Mouse (Mus musculus): Measurements from ENCODE around the gene Agbl1.

- TF ChIP-seq MAFK (IDR thresholded peaks at IDR 0.05; ENCODE audit: insufficient read depth, low read depth, low read length) = no peak
- TF ChIP-seq HCFC1 (IDR thresholded peaks at IDR 0.05; ENCODE audit: borderline replicate concordance, insufficient read depth, low read length) = no peak
Observed at GRCm38 (mm10) chr7:76551860-76552259, 322.2 kb downstream of the Agbl1 start.

Measured in ES-E14 (cell line).